Mouse (Mus musculus) cerebellum, postnatal 14 days (tissue): ENCODE measurements around the gene Dars2.
A peak's percentile ranks its signal among the peaks of the same experiment; 100 is the strongest.
"Not testable (repeated sequence)": the region's sequence is repeated elsewhere in the genome, so short reads cannot be mapped to it uniquely, and the experiment has no call there.

Source experiments
- DNase-seq, 2 experiments: peaks; one replicate each; pipeline ENCODE4 v3.0.0; 2021; ENCODE audit warnings: mixed read lengths in 2 of 2

The Dars2 gene

DNA sequence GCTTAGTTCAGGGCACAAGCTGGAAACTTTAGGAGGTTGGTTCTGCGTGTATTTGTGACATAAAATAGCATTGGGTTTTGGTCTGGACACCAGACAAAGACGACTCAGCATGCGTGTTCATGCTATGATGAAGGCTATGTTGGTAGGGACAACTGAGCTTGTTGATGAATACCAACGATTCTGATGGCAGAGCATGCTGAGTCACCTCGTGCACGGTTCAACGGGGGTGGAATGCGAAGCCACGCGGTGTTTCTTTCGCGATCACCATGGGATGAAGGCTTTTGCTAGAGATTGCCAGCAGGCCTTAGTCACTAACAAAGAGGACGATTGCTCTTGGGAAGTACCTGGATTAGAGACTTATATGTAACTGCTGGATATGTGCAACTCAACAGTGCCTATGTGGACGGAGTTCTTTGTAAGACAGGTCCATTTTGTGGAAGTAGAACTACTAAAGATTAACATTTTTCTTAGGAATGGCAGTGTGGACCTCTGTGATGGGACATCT is 35.1 kb downstream of the Dars2 start:
- DNase-seq, result peak in 1 of 2 experiments; percentile 68

DNA sequence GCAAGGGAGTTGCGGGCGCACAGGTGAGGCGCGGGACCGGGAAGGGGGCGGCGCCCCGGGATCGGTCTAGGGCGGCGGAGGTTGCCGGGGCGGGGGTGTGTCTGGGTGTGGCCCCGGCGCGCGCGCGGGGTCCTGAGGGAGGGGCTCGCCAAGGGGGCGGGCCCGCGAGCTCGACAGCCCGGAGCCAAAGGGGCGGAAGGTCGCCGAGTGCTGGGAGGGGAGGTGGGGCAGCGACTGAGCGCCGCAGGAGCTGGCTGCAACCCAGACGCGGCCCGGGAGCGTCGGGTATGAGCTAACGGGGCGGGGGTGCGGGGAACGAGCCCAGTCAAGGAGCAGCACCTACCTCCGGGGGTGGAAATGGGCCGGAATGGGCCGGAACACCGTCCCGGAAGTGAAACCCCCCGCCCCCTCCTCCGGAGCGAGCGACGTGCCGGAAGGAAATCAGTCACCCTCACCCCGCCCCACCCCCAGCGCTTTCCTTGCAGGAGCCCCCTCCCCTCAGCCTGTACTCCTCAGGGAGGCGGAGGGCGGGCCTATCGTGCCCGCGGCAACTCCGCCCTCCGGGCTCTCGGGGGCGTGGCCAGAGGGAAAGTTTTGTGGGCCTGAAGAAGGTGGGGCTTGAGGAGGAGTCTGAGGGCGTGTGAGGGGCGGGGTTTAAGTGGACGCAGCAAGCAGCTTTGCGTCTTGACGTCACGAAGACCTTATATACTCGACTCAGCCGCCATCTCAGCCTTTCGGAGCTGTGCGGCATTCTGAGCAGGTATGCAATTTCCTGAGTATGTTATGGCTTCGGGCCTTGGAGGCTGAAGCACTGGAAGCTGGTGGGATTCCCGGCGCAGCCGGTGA is 35.8 kb downstream of the Dars2 start, which contains the start of gene Zbtb37:
Gene Zbtb37, minus strand, starts transcription at position 415 of the 846 bp plus-strand sequence.
- peak; percentile 98 for DNase-seq

DNA sequence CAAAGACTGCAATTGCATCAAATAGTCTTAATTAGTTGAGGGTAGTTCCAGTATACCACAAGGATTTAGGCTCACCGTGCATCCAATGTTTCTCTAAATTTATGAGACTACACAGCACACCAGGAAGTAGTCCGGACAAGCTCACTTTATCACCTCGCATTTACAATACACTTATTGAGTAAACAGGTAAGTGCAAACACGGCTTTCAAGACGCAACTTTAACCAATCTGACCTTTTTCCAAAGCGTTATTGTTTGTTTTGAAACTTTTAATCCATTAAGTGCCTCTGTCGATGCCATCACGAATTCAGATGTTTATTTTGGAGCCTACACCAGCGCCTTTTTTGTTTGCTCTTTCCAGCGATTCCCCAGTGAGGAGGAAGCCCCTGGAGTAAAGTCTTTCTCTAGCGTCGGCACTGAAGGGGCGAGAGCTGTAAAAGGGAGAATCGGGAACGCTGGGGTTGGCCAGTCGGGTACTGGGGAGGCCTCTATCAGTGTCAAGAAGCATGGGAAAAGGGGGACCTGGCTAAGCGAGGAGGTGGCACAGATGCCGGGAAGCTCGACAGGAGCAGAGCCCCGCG is 36.5 kb downstream of the Dars2 start:
- no peak for DNase-seq

DNA sequence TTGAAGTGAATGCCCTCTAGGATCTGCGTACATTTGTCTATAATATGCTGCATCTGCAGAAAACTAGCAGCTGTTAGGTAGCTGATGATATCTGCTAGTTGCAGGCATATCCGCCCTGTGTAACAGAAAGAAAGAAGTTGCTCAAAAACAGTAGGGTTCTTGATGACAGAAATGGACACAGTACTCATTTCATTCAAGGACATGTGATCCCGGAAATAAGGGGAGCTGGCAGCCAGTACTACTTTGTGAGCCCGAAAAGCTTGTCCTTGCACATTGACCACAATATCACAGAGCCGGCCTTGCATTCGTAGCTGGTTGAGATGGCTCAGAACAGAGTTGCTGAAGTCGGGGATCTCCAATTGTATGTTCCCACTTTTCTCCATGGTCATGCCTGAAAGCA is 38.1 kb downstream of the Dars2 start:
- no peak for DNase-seq

DNA sequence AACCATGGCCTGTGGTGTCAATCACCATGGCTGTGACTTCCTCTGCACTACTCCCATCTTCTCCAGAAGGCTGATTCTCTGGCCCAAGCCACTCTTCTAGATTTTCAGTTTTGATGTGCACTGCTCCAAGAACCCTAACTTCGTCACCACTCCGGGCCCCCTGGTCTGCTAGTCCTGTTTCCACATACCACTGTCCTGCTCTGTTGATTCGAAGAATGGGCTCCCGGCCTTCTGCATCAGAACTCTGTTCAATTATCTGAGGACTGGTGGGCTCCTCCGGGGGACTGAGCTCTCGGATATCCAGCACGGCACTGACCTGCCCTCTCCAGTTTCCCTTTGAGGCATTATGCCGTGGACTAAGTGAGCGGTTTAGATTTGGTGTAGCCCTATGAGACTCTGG is 38.6 kb downstream of the Dars2 start:
- DNase-seq, result no peak

DNA sequence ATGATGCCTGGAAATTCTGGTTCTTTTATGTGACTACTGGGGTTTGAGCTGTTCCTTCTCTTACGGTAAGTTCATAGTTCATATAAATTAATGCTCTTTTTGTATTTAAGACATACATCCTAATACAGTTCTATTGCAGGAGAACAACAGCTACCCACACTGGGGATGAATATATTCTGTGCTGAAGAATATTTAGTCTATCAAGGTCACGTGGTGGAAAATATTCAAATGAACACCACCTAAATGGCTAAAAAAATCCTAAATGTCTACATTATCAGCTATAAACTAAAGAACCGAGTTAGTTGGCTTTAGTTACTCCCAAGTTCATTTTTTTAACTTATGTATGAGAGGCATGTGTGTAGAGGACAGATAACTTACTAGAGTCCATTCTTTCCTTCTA is 40.4 kb downstream of the Dars2 start:
- DNase-seq, result no peak

GRCm38 (mm10) chr1:161028427-161028826 is 42.0 kb downstream of the Dars2 start:
- DNase-seq, result not testable (repeated sequence)

GRCm38 (mm10) chr1:161027196-161027595 is 43.3 kb downstream of the Dars2 start:
- no peak for DNase-seq

- no peak for DNase-seq
Measured at GRCm38 (mm10) chr1:161025410-161026210, 44.8 kb downstream of the Dars2 start.

DNA sequence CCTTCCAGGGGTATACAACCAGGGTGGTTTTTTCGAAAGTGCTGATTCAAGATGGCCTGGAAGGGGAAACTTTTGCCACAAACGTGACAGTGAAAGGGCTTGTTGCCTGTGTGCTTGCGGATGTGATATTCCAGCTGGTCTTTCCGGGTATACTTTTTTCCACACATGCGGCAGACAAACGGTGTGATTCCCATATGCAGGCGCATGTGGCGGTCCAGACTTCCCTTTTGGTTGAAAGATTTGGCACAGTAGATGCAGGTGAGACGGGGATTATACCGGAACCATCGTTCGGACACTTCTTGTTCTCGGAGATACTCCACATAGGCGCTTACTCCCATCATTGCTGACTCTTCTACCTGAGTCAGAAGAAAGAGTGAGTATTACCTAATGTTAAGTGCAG is 50.4 kb downstream of the Dars2 start:
- DNase-seq, result no peak

DNA sequence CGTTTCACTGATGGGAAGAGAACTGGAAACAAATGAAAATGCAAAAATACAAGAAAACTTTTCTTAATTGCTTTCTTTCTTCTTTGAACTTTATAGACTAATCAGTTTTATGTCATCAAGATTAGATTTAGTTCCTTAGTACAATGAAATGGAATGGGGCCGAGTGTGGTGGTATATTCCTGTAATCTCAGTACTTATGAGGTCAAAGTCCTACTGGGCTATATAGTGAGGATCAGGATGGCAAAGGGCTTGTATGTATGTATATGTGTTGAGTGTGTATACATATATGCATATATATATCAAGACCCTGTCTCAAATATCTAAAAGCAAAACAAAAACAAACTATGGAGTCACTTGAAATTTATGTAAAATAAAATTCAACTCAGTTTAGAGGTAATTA is 54.1 kb downstream of the Dars2 start:
- DNase-seq, result no peak

DNA sequence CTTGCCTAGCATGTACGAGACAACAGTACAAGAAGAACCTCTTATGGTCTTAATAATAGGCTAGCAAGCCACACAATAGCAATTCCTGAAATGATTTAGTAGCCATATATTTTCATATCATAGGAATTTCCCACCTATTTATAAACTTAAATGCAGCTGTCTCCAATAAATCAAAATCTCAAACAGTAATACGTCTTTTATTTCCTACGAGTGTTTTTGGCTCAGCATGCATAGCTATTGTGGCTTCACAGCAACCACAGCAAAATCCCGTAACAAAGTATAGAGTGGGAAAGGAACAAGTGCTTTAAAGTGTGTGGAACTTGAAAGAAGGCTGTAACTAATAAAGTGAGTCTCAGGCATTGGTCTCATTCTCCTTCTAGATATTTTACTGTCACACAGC is 60.0 kb downstream of the Dars2 start:
- DNase-seq, result no peak

DNA sequence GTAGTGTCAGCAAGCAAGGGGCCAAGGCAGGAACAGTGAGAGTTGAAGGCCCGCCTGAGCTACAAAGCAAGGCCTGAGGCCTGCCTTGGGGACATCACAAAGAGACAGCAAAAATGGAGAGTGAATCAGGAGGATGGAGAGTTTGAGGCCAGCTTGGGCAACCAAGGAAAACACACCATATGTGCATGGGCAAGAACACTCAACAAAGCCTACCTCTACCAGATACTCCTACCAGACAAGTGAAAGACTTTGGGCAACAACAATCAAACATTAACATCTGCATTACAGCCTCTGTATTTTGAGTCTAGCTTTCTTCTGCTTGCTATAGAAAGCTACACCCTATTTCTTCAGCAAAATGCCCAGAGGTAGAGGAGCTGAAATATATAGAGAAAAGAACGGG is 62.4 kb downstream of the Dars2 start:
- no peak for DNase-seq

GRCm38 (mm10) chr1:161006471-161006870 is 64.0 kb downstream of the Dars2 start:
- no peak for DNase-seq

DNA sequence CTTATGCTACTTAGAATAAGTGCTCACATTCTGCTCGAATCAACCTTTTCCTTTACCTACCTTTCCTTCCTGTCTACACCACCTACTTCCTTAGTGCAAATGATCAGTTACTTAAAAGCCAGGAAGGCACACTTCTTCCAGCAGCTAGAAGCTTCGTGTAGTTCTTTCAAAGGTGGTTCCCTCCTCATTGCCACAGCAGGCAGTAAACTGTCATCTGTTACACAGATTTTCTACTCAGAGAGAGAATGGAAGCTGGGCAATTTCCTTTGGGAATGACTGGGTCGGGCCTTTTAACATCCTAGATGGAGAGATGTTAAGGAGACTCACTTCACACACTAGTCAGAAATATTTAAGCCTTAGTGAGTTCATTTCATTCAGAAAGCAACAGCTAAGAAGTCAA is 64.9 kb downstream of the Dars2 start:
- no peak for DNase-seq

DNA sequence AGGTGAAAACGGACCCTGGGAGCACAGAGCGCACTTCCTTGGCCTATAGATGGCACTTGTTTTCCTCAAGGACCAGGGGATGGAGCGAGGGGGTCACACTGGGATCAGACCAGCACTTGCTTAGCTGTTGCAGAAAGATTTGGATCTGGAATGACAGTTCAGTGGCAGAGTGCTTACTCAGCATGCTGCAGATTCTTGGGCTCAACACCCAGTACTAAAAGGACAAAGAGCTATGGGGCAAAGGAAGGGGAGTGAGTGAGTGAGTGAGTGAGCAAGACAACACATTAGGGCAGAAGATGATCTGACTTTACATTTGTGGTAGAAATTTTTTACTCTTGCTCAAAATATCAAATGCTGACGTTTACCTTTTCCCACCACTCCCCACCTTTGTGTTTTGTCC is 65.5 kb downstream of the Dars2 start:
- DNase-seq, result no peak

- DNase-seq, result no peak
Measured at GRCm38 (mm10) chr1:160993851-160994250, 76.6 kb downstream of the Dars2 start.
